Mouse (Mus musculus) cerebellum, postnatal 14 days (tissue): ENCODE measurements around the gene Gm21693.
"Not testable (repeated sequence)": the region's sequence is repeated elsewhere in the genome, so short reads cannot be mapped to it uniquely, and the experiment has no call there.

ENCODE experiments used
- DNase-seq, 2 experiments: peaks; one replicate each; pipeline ENCODE4 v3.0.0; 2021; ENCODE audit warnings: mixed read lengths in 2 of 2

The Gm21693 gene

DNA sequence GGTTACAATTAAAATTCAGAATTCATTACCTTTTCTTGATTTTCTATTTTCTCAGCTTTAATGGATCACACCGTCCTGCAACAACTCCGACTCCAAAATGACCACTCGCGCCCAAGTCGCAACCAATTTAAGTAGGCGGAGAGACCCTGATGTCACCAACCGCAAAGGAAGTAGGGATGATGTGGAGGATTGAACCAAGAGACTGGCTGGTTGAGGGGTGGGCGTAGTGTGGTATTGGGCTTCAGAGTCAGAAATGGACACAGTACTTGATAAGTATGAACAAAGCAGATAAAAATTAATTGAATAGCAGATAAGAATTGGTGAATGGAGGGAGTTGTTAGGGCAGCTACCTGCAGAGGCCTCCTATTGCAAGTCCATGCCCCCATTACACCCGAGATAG lies at the start of gene Gm21693:
Gene Gm21693, minus strand, starts transcription at position 101 of the 400 bp plus-strand sequence.
- DNase-seq = not testable (repeated sequence)

DNA sequence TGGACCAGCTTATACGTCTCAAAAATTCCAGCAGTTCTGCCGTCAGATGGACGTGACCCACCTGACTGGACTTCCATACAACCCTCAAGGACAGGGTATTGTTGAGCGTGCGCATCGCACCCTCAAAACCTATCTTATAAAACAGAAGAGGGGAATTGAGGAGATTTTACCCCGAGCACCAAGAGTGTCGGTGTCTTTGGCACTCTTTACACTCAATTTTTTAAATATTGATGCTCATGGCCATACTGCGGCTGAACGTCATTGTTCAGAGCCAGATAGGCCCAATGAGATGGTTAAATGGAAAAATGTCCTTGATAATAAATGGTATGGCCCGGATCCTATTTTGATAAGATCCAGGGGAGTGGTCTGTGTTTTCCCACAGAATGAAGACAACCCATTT lies 4.5 kb downstream of the Gm21693 start:
- DNase-seq = not testable (repeated sequence)

DNA sequence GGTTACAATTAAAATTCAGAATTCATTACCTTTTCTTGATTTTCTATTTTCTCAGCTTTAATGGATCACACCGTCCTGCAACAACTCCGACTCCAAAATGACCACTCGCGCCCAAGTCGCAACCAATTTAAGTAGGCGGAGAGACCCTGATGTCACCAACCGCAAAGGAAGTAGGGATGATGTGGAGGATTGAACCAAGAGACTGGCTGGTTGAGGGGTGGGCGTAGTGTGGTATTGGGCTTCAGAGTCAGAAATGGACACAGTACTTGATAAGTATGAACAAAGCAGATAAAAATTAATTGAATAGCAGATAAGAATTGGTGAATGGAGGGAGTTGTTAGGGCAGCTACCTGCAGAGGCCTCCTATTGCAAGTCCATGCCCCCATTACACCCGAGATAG lies 38.8 kb downstream of the Gm21693 start, which contains the start of gene Gm21677:
Gene Gm21677, minus strand, starts transcription at position 101 of the 400 bp plus-strand sequence.
- DNase-seq = not testable (repeated sequence)
